Mouse (Mus musculus) lung, embryonic 15.5 days (tissue): ENCODE data around the gene Rhog. TPM values are rescaled to one million over a fixed set of nuclear protein-coding genes. Genes with fewer than 3 reads are reported as not detected.

Source experiments
- ATAC-seq: fragments of 200-750 bp; cut with Nextera tagmentation; 2 replicates; pipeline ENCODE4 v1.8.0; 2017; ENCODE audit warnings: moderate number of reproducible peaks, borderline replicate concordance; ENCODE audit not compliant: low FRiP score, low TSS enrichment; ENCODE audit errors: extremely low read depth
- H3K27ac ChIP-seq: fragments of 300-500 bp; sonication (generic); 2 replicates; pipeline ENCODE4 v1.5.1; 2015; ENCODE audit warnings: moderate library complexity, mild to moderate bottlenecking, inconsistent platforms
- H3K27me3 ChIP-seq: fragments of 300-500 bp; sonication (generic); 2 replicates; pipeline ENCODE4 v1.6.1; 2015; ENCODE audit warnings: inconsistent platforms
- H3K36me3 ChIP-seq: fragments of 300-500 bp; sonication (generic); 2 replicates; pipeline ENCODE4 v1.6.1; 2015; ENCODE audit warnings: inconsistent platforms
- H3K4me1 ChIP-seq: fragments of 300-500 bp; sonication (generic); 2 replicates; pipeline ENCODE4 v1.6.1; 2015; ENCODE audit warnings: inconsistent platforms
- H3K4me2 ChIP-seq: fragments of 300-500 bp; sonication (generic); 2 replicates; pipeline ENCODE4 v1.6.1; 2015; ENCODE audit warnings: inconsistent platforms, mild to moderate bottlenecking, moderate library complexity
- H3K4me3 ChIP-seq: fragments of 300-500 bp; sonication (generic); 2 replicates; pipeline ENCODE4 v1.5.1; 2015; ENCODE audit warnings: mild to moderate bottlenecking, inconsistent platforms
- H3K9ac ChIP-seq: fragments of 300-500 bp; sonication (generic); 2 replicates; pipeline ENCODE4 v1.6.1; 2015; ENCODE audit warnings: inconsistent platforms
- H3K9me3 ChIP-seq: fragments of 300-500 bp; sonication (generic); 2 replicates; pipeline ENCODE4 v1.6.1; 2016; ENCODE audit warnings: inconsistent platforms
- WGBS: fragments of 180-500 bp; shearing (Covaris S2); methylation state at CpG from one replicate; pipeline ENCODE4 v1.1.7; 2015; 5-methylcytosine and 5-hydroxymethylcytosine counted together
- polyA plus RNA-seq: library from polyadenylated mRNA; unstranded; fragments of >200 nt; fragmentation: Nextera tagmentation; extraction: Ambion mirVana; gene quantifications from 2 replicates; pipeline ENCODE4 v1.2.1, GENCODE M21; 2015

Rhog gene
- 72.8 and 74.5 TPM in 2 replicates for polyA plus RNA-seq

DNA sequence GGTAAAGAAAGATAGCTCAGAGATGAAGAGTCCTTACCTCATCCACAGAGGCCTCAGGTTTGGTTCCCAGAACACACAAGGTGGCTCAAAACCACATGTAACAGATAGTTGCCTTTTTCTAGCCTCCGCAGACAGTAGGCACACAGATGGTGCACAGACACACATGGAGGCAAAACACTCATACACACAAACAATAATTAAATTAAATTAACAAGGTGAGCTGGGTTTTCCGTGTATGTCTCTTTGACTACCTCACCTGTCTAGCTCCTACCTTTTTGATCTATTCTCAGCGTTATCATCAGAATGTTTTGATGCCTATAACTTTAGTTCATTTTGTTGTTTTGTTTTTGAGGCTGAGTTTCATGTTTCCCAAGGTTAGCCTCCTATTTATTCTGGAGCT, at the start of gene Rhog:
TSS of gene Rhog (minus strand) at position 101 of the 400 bp plus-strand sequence.
- no peaks in the 10 kb centered on the region for H3K9me3 ChIP-seq
- 71% methylated on average over 3 of the region's 3 CpGs for WGBS
- H3K4me2 ChIP-seq = no peak within 1 kb of the TSS
- no peaks in the 10 kb centered on the region for H3K36me3 ChIP-seq
- no peak within 1 kb of the TSS for H3K4me3 ChIP-seq
- no peak within 1 kb of the TSS for H3K9ac ChIP-seq
- no peak for ATAC-seq
- H3K4me1 ChIP-seq = peaks cover 4% of the 10 kb centered on the region
- H3K27ac ChIP-seq = no peak within 1 kb of the TSS
- no peaks in the 10 kb centered on the region for H3K27me3 ChIP-seq

DNA sequence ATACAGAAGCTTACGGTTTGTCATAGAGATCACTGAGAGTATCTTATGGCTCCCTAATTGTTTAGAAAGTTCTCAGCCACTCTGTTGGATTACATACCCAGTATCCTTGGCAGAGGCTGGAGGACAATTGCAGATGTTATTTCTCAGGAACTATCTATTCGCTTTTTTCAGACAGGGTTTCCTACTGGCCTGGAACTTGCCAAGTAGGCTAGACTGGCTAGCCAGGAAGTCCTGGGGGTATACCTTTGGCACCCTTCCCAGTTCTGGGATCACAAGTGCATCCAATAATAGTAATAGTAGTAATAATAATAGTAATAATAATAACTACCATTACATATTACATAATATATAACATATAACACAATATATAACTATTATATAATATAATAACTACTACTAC, 49.7 kb upstream of the Rhog start:
- H3K36me3 ChIP-seq = no peaks in the 10 kb centered on the region
- WGBS = 62% methylated on average over 2 of the region's 2 CpGs
- H3K9me3 ChIP-seq = no peaks in the 10 kb centered on the region
- no peak overlapping the region for H3K9ac ChIP-seq
- H3K27ac ChIP-seq = no peak overlapping the region
- no peak overlapping the region for H3K4me3 ChIP-seq
- no peak overlapping the region for H3K4me2 ChIP-seq
- ATAC-seq = no peak
- H3K4me1 ChIP-seq = no peaks in the 10 kb centered on the region
- H3K27me3 ChIP-seq = no peaks in the 10 kb centered on the region

DNA sequence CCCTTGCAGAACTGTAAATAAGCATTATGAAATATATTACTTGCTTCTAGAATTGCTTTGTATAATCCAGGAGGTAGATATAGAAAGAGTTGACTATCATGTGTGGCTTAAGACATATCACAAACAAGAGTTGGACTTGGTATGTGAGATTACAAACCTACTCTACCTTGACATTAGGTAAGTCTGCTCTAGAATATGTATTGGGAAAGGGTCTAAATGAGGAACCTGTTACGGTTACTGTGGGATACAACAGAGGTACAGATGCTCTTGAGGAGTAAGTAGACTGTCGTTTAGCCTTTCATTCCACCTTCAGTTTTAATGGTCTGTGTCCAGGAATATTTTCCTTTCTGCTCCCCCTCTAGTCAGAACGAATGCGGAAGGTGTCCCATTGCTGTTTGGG, 46.6 kb upstream of the Rhog start:
- Histone ChIP-seq H3K27me3 (no peaks in the 10 kb centered on the region), H3K9me3 (no peaks in the 10 kb centered on the region), H3K36me3 (no peaks in the 10 kb centered on the region), H3K4me2 (no peak overlapping the region), H3K9ac (no peak overlapping the region), H3K27ac (no peak overlapping the region), H3K4me1 (no peaks in the 10 kb centered on the region), H3K4me3 (no peak overlapping the region)
- WGBS = 87% methylated on average over 4 of the region's 4 CpGs
- ATAC-seq = no peak

DNA sequence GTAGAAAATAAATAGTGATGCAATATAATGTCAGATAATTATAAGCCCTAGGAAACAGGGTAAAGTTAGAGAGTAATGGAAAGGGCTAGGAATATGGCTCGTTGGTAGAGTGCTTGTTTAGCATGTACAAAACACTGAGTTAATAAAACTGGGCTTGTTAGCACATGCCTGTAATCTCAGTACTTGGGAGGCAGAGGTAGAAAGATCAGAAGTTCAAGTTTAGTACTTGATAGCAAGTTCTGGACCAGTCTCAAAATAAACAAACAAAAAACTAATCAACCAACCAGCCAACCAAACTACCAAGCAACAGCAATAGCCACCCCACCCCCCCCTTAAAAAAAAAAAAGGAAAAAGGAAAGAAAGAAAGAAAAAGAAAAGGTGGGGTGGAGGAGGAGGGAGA, 44.9 kb upstream of the Rhog start:
- Histone ChIP-seq H3K27ac (no peak overlapping the region), H3K9me3 (no peaks in the 10 kb centered on the region), H3K4me3 (no peak overlapping the region), H3K4me2 (no peak overlapping the region), H3K4me1 (no peaks in the 10 kb centered on the region), H3K27me3 (no peaks in the 10 kb centered on the region), H3K9ac (no peak overlapping the region), H3K36me3 (no peaks in the 10 kb centered on the region)
- 65% methylated on average over 1 of the region's 1 CpGs for WGBS
- ATAC-seq = no peak

DNA sequence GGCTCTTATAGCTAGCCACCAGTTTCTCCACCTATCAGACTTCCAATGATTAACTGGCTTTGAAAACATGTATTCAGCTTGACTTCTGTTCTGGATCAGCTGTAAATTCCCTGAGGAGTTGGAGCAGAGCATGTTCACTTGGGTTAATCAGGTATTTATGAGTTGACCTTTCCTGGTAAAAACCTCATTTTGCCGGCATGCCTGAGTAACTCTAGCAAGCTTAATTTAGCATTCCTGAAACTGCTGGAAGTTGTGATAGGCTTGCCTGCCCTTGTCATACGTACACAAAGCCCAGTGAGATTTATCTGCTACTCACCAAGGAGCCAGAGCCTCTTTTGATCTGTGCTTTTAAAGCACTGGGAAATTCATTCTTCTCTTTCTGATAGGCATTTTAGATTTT, 37.4 kb upstream of the Rhog start:
- no peaks in the 10 kb centered on the region for H3K36me3 ChIP-seq
- H3K4me2 ChIP-seq = no peak overlapping the region
- no peaks in the 10 kb centered on the region for H3K27me3 ChIP-seq
- no peak overlapping the region for H3K27ac ChIP-seq
- H3K9me3 ChIP-seq = no peaks in the 10 kb centered on the region
- H3K4me1 ChIP-seq = no peaks in the 10 kb centered on the region
- 26% methylated on average over 2 of the region's 2 CpGs for WGBS
- no peak overlapping the region for H3K4me3 ChIP-seq
- ATAC-seq = no peak
- H3K9ac ChIP-seq = no peak overlapping the region

DNA sequence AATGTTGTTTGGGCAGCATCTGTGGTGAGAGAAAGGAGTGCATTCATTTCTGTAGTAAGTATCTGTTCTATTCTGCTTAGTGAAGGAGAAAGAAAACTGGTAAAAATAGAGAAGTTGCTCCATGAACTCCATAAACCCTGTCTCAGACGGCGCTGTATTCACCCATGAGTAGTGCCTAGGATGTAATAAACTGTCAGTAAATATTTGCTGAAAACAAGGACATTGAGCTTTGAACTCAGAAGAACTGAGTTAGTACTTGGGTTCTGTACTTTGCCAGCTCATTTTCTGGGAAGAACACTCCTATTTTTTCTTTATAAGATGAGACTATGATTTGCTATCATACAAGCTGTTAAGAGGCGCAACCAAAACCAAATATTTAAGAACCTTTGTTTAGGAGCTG, 36.4 kb upstream of the Rhog start:
- no peaks in the 10 kb centered on the region for H3K4me1 ChIP-seq
- H3K4me3 ChIP-seq = no peak overlapping the region
- no peak overlapping the region for H3K9ac ChIP-seq
- ATAC-seq = no peak
- H3K27me3 ChIP-seq = no peaks in the 10 kb centered on the region
- no peaks in the 10 kb centered on the region for H3K9me3 ChIP-seq
- no peaks in the 10 kb centered on the region for H3K36me3 ChIP-seq
- no peak overlapping the region for H3K4me2 ChIP-seq
- WGBS = 82% methylated on average over 3 of the region's 3 CpGs
- no peak overlapping the region for H3K27ac ChIP-seq

DNA sequence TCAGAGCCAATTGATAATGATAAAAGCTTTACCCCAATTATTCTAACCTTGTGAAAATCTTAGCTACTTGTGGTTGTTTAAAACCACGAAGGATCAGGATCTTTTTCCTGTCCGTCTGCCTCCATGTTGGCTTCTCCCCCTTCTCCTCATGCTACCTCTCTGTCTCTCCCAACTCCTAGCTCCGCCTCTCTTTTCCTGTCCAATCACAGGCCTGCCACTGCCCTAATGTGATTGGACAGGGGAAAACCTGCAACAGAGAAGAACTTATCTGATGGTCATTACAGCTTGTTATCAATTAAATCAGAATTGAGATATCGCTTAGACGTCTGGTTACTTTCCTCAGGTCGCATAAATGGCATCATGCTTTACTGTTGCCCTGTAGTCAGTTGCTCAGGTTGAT, 33.6 kb upstream of the Rhog start:
- Histone ChIP-seq H3K4me3 (no peak overlapping the region), H3K4me1 (no peaks in the 10 kb centered on the region), H3K9me3 (no peaks in the 10 kb centered on the region), H3K27ac (no peak overlapping the region), H3K27me3 (no peaks in the 10 kb centered on the region), H3K9ac (no peak overlapping the region), H3K4me2 (no peak overlapping the region), H3K36me3 (no peaks in the 10 kb centered on the region)
- ATAC-seq = no peak
- 80% methylated on average over 6 of the region's 6 CpGs for WGBS

DNA sequence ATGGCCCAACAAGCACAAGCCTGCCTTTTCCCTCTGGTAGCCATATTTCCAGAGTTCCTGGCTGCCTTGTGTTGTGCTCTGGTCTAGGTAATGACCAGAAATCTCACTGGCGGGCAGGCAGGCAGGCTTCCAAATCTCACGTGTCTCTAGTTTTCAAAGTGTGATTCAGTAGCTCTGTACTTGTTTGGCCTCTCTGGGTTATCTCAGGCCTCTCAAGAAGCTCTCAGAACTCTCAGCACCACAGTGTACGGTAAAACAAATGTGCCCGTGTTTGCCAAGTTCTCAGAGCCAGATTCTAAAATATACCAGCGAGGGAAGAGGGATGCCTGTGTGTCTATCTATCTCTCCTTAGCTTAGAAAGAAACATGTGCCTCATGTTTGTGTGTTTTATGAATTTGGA, 26.4 kb upstream of the Rhog start:
- Histone ChIP-seq H3K27me3 (no peaks in the 10 kb centered on the region), H3K36me3 (no peaks in the 10 kb centered on the region), H3K4me2 (no peak overlapping the region), H3K4me1 (0 out of 2 replicates have a peak, but pooled peaks cover 5% of the 10 kb centered on the region), H3K4me3 (no peak overlapping the region), H3K9me3 (no peaks in the 10 kb centered on the region), H3K27ac (no peak overlapping the region), H3K9ac (no peak overlapping the region)
- no peak for ATAC-seq
- WGBS = 42% methylated on average over 5 of the region's 5 CpGs

DNA sequence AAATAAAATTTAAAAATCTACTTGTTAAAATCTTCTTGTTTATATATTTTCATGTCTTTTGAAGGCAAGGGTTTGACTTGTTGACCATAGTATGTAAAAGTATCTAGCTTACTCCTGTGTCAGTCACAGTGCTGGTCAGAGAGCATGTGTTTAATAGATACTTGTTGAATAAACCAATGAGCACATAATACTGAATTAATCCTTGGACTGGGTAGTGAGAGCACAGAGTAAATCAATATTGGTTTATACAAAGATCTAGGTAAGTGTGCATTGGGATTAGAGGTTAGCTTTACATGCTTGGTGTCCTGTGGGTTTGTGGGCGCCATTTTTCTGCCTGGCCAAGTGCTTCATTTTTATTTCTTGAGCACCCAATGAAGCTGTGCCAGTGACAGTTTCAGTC, 25.5 kb upstream of the Rhog start:
- Histone ChIP-seq H3K27me3 (no peaks in the 10 kb centered on the region), H3K4me2 (no peak overlapping the region), H3K36me3 (no peaks in the 10 kb centered on the region), H3K9ac (no peak overlapping the region), H3K4me1 (0 out of 2 replicates have a peak, but pooled peaks cover 5% of the 10 kb centered on the region), H3K27ac (no peak overlapping the region), H3K9me3 (no peaks in the 10 kb centered on the region), H3K4me3 (no peak overlapping the region)
- 95% methylated on average over 1 of the region's 1 CpGs for WGBS
- ATAC-seq = no peak

DNA sequence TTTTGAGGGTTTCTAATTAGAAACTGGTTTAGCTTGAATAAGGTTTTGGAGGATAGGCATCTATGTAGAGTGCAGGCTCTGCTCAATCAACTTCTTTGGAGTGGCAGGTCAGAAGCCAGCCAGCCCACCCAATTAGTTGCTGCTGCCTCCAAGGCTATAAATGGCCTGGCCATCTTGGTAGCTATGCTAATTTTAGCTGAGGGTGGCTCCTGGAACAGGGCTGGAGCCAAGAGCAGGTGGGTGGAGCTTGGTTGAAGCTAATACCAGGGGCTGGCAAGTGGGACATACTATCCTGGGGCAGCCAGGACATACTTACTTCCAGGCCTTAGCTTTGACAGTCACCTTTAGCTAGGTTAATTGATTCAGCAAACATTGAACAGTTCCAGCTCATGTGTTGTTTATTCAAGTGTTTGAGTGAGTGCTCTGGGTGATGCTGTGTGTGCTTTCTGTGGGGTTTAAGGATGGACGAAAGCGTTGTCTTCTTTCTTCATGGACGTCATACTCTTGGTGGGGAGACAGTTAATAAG, 16.6 kb upstream of the Rhog start:
- no peaks in the 10 kb centered on the region for H3K36me3 ChIP-seq
- no peaks in the 10 kb centered on the region for H3K9me3 ChIP-seq
- H3K27ac ChIP-seq = no peak overlapping the region
- H3K4me1 ChIP-seq = peaks cover 8% of the 10 kb centered on the region; the same call in 1 of the 2 replicates
- no peak for ATAC-seq
- H3K9ac ChIP-seq = no peak overlapping the region
- no peak overlapping the region for H3K4me2 ChIP-seq
- no peaks in the 10 kb centered on the region for H3K27me3 ChIP-seq
- H3K4me3 ChIP-seq = no peak overlapping the region
- 56% methylated on average over 3 of the region's 3 CpGs for WGBS

DNA sequence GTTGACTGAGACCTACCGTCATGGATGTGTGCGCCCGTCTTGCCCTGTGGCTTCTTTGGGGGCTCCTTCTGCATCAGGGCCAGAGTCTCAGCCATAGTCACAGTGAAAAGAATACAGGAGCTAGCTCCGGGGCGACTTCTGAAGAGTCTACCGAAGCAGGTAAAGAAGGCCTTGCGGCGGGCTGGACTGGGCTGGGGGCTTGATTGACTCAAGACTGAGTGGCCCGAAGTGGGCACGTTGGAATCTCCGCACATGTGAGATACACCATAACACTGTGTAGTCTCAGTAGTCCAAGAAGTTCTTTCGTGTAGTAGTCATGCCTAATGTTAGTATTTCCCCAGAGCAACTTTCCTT, 12.5 kb upstream of the Rhog start:
- no peak for ATAC-seq
- H3K27ac ChIP-seq = no peak overlapping the region
- H3K4me1 ChIP-seq = peaks cover 14% of the 10 kb centered on the region; the same call in 1 of the 2 replicates
- no peaks in the 10 kb centered on the region for H3K9me3 ChIP-seq
- no peaks in the 10 kb centered on the region for H3K36me3 ChIP-seq
- 12% methylated on average over 12 of the region's 12 CpGs for WGBS
- H3K4me3 ChIP-seq = peak overlapping the region; percentile 72
- peak overlapping the region; percentile 84 for H3K4me2 ChIP-seq
- H3K27me3 ChIP-seq = no peaks in the 10 kb centered on the region
- peak overlapping the region; percentile 67 for H3K9ac ChIP-seq

DNA sequence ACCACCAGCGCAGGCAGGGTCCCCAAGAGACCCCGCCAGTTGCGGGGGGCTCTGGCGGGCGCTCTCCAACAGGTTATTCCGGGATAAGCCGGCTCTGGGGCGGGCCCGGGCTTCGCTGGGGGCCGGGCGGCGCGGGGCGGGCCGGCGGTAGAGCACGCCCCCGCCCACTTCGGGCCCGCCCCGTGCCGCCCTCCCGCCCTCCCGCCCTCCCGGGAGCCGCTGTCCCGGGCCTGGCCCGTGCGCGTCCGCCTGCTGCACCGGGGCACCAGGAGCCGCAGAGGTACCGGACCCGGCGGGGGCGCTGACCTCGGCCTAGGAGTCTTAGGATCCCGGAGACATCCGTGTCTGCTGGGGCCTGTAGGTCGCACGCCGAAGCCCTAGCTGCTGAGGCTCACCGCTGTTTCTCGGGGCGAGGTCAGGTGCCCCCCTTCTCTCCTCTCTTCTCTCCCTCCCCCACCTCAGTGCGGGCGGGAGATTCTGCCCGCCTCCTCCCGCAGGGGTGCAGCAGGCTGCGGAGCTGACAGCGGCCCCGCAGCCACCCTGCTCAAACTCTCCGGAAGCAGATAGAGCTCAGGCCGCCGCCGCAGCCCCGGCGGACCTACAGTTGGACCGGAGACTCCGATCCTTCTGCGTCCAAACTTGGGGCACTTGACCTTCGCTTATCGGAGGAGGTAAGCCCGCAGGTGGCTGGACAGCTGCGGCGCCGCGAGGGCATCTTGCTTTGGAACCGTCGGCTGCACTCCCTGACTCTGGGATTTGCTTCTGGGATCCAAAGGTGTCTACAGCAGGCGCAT, 11.9 kb upstream of the Rhog start, which contains the start of gene Stim1:
TSS of gene Stim1 (plus strand) at position 206 of the 794 bp plus-strand sequence.
- Histone ChIP-seq H3K27me3 (no peaks in the 10 kb centered on the region), H3K4me2 (peak within 1 kb of the TSS; percentile 84), H3K9me3 (no peaks in the 10 kb centered on the region), H3K27ac (peak within 1 kb of the TSS; percentile 57), H3K4me1 (peaks cover 14% of the 10 kb centered on the region; the same call in 1 of the 2 replicates), H3K36me3 (no peaks in the 10 kb centered on the region), H3K9ac (peak within 1 kb of the TSS; percentile 67), H3K4me3 (peak within 1 kb of the TSS; percentile 72)
- ATAC-seq = peak; percentile 95
- WGBS = under 1% methylated on average over 38 of the region's 73 CpGs
